Mouse (Mus musculus): Measurements from ENCODE around the gene Gp1ba.

The Gp1ba gene

GRCm38 (mm10) chr11:70629557-70629956, 9.4 kb upstream of the Gp1ba start:
- DNase-seq (ENCODE audit: low spot score): peak; percentile 38

GRCm38 (mm10) chr11:70630129-70630528, 8.8 kb upstream of the Gp1ba start:
- DNase-seq (ENCODE audit: low spot score): no peak

GRCm38 (mm10) chr11:70635601-70636000, 3.3 kb upstream of the Gp1ba start:
- no peak for DNase-seq (ENCODE audit: low spot score)

- no peak for DNase-seq (ENCODE audit: low spot score)
These were observed 1.2 kb upstream of the Gp1ba start for GRCm38 (mm10) chr11:70637764-70638163.

- DNase-seq (ENCODE audit: low spot score): no peak
These were observed 629 bp upstream of the Gp1ba start for GRCm38 (mm10) chr11:70638293-70638692.

- DNase-seq (ENCODE audit: low spot score): no peak
These were observed 1.1 kb downstream of the Gp1ba start for GRCm38 (mm10) chr11:70639976-70640375.

GRCm38 (mm10) chr11:70641241-70641640, 2.3 kb downstream of the Gp1ba start:
- DNase-seq (ENCODE audit: low spot score): no peak

GRCm38 (mm10) chr11:70643051-70643450, 4.1 kb downstream of the Gp1ba start:
- no peak for DNase-seq (ENCODE audit: low spot score)

GRCm38 (mm10) chr11:70644564-70645103, 5.7 kb downstream of the Gp1ba start:
- DNase-seq (ENCODE audit: low spot score): no peak

- DNase-seq (ENCODE audit: low spot score): no peak
These were observed 6.7 kb downstream of the Gp1ba start for GRCm38 (mm10) chr11:70645461-70646258.

- DNase-seq (ENCODE audit: low spot score): no peak
These were observed 7.3 kb downstream of the Gp1ba start for GRCm38 (mm10) chr11:70646259-70646555.

GRCm38 (mm10) chr11:70646691-70647650, 8.0 kb downstream of the Gp1ba start, which contains the start of the genes Rnf167 and Slc25a11:
Rnf167 (plus strand) TSS chr11:70647235.
Slc25a11 (minus strand) TSS chr11:70647479.
- peak; percentile 96 for DNase-seq (ENCODE audit: low spot score)

- DNase-seq (ENCODE audit: low spot score): no peak
These were observed 8.9 kb downstream of the Gp1ba start for GRCm38 (mm10) chr11:70647716-70648420.

GRCm38 (mm10) chr11:70648512-70648911, 9.6 kb downstream of the Gp1ba start:
- DNase-seq (ENCODE audit: low spot score): no peak

GRCm38 (mm10) chr11:70649185-70649734, 10.3 kb downstream of the Gp1ba start:
- no peak for DNase-seq (ENCODE audit: low spot score)

GRCm38 (mm10) chr11:70650322-70651175, 11.6 kb downstream of the Gp1ba start:
- peak; percentile 70 for DNase-seq (ENCODE audit: low spot score)

- no peak for DNase-seq (ENCODE audit: low spot score)
These were observed 12.5 kb downstream of the Gp1ba start for GRCm38 (mm10) chr11:70651391-70651790.

GRCm38 (mm10) chr11:70652029-70652883, 13.3 kb downstream of the Gp1ba start:
- DNase-seq (ENCODE audit: low spot score): no peak

GRCm38 (mm10) chr11:70652884-70653344, 14.0 kb downstream of the Gp1ba start:
- no peak for DNase-seq (ENCODE audit: low spot score)

Measured in T-cell, adult 2 months (primary cell).